Mouse (Mus musculus): ENCODE measurements around the gene Gm20388. TPM values are rescaled to one million over a fixed set of nuclear protein-coding genes. Genes with fewer than 3 reads are reported as not detected.

The Gm20388 gene
- polyA plus RNA-seq, 1 experiment, result 23.9 TPM

DNA sequence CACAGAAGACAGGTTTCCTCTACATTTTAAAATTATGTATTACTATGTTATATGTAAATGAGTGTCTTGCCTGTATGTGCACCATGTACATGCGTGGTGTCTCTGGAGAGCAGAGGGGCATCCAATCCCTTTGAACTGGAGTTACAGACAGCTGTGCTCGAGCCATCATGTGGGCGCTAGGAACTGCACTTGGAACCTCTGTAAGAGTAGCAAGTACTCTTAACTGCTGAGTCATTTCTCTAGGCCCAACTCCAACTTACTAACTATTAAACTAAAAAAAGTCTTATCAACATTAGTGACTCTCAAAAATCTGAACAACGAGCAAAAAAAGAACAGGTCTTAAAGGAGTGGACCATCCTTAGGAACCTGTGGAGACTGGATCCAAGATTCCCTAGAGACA lies 3065.4 kb downstream of the Gm20388 start:
- TF ChIP-seq POLR2A (IDR thresholded peaks at IDR 0.05; ENCODE audit: extremely low read depth, insufficient read depth, low read length), result no peak
- TF ChIP-seq CTCF (IDR thresholded peaks at IDR 0.05; ENCODE audit: extremely low read depth, insufficient read depth, low read length), result no peak
- H3K27ac ChIP-seq (ENCODE audit: insufficient read depth, low read length), result no peak overlapping the region

GRCm38 (mm10) chr8:122979424-122979823 lies 3068.8 kb downstream of the Gm20388 start:
- Histone ChIP-seq H3K4me3 (ENCODE audit: insufficient read depth, low read length) (no peak overlapping the region), H3K27ac (ENCODE audit: insufficient read depth, low read length) (no peak overlapping the region), H3K4me1 (ENCODE audit: control insufficient read depth, insufficient read depth, low read length) (peaks cover 14% of the 10 kb centered on the region)
- TF ChIP-seq CTCF (IDR thresholded peaks at IDR 0.05; ENCODE audit: extremely low read depth, insufficient read depth, low read length) (no peak), POLR2A (IDR thresholded peaks at IDR 0.05; ENCODE audit: extremely low read depth, insufficient read depth, low read length) (no peak)

More for the DNA sequence above, 3065.4 kb downstream of the Gm20388 start:
- no peak overlapping the region for H3K4me3 ChIP-seq (ENCODE audit: insufficient read depth, low read length)
- peaks cover 8% of the 10 kb centered on the region for H3K4me1 ChIP-seq (ENCODE audit: control insufficient read depth, insufficient read depth, low read length)

DNA sequence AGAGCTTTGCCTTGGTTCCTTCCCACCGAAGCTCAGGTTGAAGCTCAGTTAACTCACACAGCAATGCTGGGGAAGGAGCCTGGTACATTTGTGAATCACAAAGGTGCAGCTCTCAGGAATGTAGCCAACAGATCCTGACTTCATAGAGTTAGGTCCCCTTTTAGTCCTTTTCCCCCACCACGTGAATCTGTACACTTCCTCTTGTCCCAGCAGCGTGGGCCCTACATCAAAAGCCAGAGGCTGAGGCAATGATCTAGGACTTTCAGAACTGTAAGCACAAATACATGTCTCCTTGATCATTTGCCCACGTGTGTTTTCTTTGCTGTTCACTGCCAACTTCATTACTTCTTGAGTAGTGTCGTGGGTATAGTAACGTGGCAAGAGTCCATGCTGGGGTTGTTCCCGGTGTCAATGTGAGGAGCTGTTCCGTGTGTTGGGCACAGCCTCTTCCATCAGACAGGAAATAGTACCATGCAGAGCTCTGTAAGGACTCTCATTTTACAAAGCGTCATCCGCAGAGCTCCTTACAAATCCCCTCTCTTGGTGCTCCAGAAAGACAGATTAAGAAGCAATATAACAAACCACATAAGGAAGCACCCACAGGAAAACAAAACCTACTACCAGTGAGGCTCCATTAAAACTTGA lies 3069.3 kb downstream of the Gm20388 start:
- TF ChIP-seq POLR2A (IDR thresholded peaks at IDR 0.05; ENCODE audit: extremely low read depth, insufficient read depth, low read length), result no peak
- no peak for TF ChIP-seq CTCF (IDR thresholded peaks at IDR 0.05; ENCODE audit: extremely low read depth, insufficient read depth, low read length)
- Histone ChIP-seq H3K4me1 (ENCODE audit: control insufficient read depth, insufficient read depth, low read length) (peaks cover 14% of the 10 kb centered on the region), H3K4me3 (ENCODE audit: insufficient read depth, low read length) (no peak overlapping the region), H3K27ac (ENCODE audit: insufficient read depth, low read length) (no peak overlapping the region)

DNA sequence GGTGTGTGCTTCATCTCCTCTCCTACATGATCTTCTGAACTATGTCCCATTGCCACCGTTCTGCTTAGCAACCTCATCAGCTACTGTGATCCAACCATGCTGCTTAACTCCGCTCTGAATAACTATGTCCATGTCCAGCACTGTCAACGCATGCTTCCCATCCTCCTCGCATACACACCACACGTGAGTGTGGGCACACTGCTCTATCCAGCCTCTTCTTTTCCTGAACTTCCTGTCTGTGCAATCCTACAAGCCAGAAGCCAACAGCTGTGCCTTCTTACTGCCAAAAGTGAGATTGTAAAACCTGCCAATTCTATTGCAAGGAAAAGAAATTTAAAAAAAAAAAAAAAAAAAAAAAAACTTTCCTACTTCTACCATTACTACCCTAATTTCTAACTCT lies 3071.0 kb downstream of the Gm20388 start:
- Histone ChIP-seq H3K27ac (ENCODE audit: insufficient read depth, low read length) (no peak overlapping the region), H3K4me3 (ENCODE audit: insufficient read depth, low read length) (no peak overlapping the region)

DNA sequence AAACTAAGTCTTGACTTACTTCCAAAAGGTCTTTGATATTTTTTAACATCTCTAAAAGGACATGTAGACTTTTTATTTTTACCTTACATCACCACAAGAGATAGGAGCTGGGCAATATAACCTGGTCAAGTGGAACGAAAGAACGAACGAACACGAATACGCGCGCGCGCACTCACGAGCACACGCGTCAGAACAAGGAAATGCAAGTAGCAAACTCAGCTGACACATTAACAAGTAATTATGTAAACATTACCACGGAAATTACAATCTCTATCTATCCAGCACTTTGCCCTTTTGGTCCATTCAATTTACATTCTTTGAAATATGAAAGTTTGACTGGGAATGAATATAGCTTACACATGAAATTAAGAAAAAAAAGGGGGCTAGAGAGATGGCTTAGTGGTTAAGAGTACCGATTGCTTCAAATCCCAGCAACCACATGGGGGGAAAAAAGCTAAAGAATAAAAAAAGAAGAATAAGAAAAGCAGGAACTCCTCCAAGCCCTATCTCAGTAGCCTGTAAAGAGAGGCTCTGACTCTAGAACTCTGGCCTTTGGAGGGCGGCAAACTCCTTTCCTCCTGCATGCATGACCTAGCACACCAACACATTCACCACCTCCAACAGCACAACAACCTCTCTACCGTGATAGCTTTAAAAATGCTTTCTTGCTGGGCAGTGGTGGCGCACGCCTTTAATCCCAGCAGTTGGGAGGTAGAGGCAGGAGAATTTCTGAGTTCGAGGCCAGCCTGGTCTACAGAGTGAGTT lies 3072.7 kb downstream of the Gm20388 start:
- Histone ChIP-seq H3K4me3 (ENCODE audit: insufficient read depth, low read length) (no peak overlapping the region), H3K4me1 (ENCODE audit: control insufficient read depth, insufficient read depth, low read length) (peaks cover 26% of the 10 kb centered on the region), H3K27ac (ENCODE audit: insufficient read depth, low read length) (no peak overlapping the region)
- TF ChIP-seq CTCF (IDR thresholded peaks at IDR 0.05; ENCODE audit: extremely low read depth, insufficient read depth, low read length), result no peak
- no peak for TF ChIP-seq POLR2A (IDR thresholded peaks at IDR 0.05; ENCODE audit: extremely low read depth, insufficient read depth, low read length)

More for the DNA sequence above, 3071.0 kb downstream of the Gm20388 start:
- no peak for TF ChIP-seq POLR2A (IDR thresholded peaks at IDR 0.05; ENCODE audit: extremely low read depth, insufficient read depth, low read length)
- TF ChIP-seq CTCF (IDR thresholded peaks at IDR 0.05; ENCODE audit: extremely low read depth, insufficient read depth, low read length), result no peak
- peaks cover 22% of the 10 kb centered on the region for H3K4me1 ChIP-seq (ENCODE audit: control insufficient read depth, insufficient read depth, low read length)

- Histone ChIP-seq H3K27ac (ENCODE audit: insufficient read depth, low read length) (no peak overlapping the region), H3K4me3 (ENCODE audit: insufficient read depth, low read length) (no peak overlapping the region), H3K4me1 (ENCODE audit: control insufficient read depth, insufficient read depth, low read length) (peaks cover 25% of the 10 kb centered on the region)
- no peak for TF ChIP-seq POLR2A (IDR thresholded peaks at IDR 0.05; ENCODE audit: extremely low read depth, insufficient read depth, low read length)
- TF ChIP-seq CTCF (IDR thresholded peaks at IDR 0.05; ENCODE audit: extremely low read depth, insufficient read depth, low read length), result no peak
These were observed 3073.5 kb downstream of the Gm20388 start for GRCm38 (mm10) chr8:122984175-122984574.

- TF ChIP-seq CTCF (IDR thresholded peaks at IDR 0.05; ENCODE audit: extremely low read depth, insufficient read depth, low read length) (no peak), POLR2A (IDR thresholded peaks at IDR 0.05; ENCODE audit: extremely low read depth, insufficient read depth, low read length) (no peak)
- H3K27ac ChIP-seq (ENCODE audit: insufficient read depth, low read length), result no peak overlapping the region
- peaks cover 17% of the 10 kb centered on the region for H3K4me1 ChIP-seq (ENCODE audit: control insufficient read depth, insufficient read depth, low read length)
- H3K4me3 ChIP-seq (ENCODE audit: insufficient read depth, low read length), result no peak overlapping the region
These were observed 3076.0 kb downstream of the Gm20388 start for GRCm38 (mm10) chr8:122986501-122987184.

DNA sequence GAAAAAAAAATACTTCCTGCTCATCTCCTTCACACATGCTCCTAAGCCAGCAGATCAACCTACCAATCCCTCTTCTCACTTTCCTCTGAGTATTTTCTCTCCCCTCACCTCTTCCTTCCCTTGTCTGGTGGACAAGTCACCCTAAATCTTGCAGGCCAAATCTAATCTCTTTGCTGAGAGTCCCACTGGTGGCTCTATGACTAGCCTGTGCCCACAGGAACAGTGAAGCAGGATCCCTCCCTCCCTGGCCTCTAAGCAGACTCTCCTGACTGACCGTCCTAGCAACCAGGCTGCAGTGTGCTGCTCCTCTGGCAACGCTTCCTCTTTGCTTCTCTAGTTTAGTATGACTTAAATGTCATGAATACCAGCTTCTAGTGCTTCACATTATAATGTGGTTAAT lies 3076.6 kb downstream of the Gm20388 start:
- Histone ChIP-seq H3K27ac (ENCODE audit: insufficient read depth, low read length) (no peak overlapping the region), H3K4me1 (ENCODE audit: control insufficient read depth, insufficient read depth, low read length) (peaks cover 18% of the 10 kb centered on the region), H3K4me3 (ENCODE audit: insufficient read depth, low read length) (no peak overlapping the region)
- TF ChIP-seq POLR2A (IDR thresholded peaks at IDR 0.05; ENCODE audit: extremely low read depth, insufficient read depth, low read length) (no peak), CTCF (IDR thresholded peaks at IDR 0.05; ENCODE audit: extremely low read depth, insufficient read depth, low read length) (no peak)

GRCm38 (mm10) chr8:122988955-122989354 lies 3078.3 kb downstream of the Gm20388 start:
- Histone ChIP-seq H3K4me1 (ENCODE audit: control insufficient read depth, insufficient read depth, low read length) (peaks cover 21% of the 10 kb centered on the region), H3K27ac (ENCODE audit: insufficient read depth, low read length) (no peak overlapping the region), H3K4me3 (ENCODE audit: insufficient read depth, low read length) (no peak overlapping the region)
- TF ChIP-seq POLR2A (IDR thresholded peaks at IDR 0.05; ENCODE audit: extremely low read depth, insufficient read depth, low read length) (no peak), CTCF (IDR thresholded peaks at IDR 0.05; ENCODE audit: extremely low read depth, insufficient read depth, low read length) (no peak)

Measured in cortical plate, adult 2 months (tissue).